Mouse (Mus musculus): ENCODE results near the gene Zfp146.

DNA sequence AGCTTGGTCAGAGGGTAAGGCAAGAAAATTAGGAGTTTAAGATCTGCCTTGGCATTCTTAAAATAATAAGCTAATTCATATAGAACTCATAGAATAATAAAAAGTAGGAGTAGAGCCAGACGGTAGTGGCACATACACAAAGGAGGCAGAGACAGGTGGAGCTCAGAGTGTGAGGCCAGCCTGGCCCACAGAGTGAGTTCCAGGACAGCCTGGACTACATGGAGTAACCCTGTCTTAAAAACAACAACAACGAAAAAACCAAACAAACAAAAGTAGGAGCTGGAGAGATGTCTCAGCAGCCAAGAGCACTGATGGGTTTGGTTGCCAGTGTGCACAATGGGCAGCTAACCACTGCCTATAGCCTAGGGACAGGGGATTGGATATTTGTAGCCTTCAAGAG lies 47.7 kb upstream of the Zfp146 start:
- TF ChIP-seq POLR2A (IDR thresholded peaks at IDR 0.05; ENCODE audit: insufficient read depth, low read depth, low read length) (no peak), CTCF (IDR thresholded peaks at IDR 0.05; ENCODE audit: insufficient read depth, low read depth, low read length) (no peak)

All from olfactory bulb, adult 2 months (tissue).